Mouse (Mus musculus) cerebellum, adult 8-10 months (tissue): ENCODE results near the gene Olfr490.

ENCODE experiments used
- DNase-seq: peaks from one replicate; pipeline ENCODE4 v3.0.0; 2022

The Olfr490 gene

GRCm38 (mm10) chr7:108288834-108289233, at the start of gene Olfr490:
Gene Olfr490, minus strand, starts transcription at chr7:108288934.
- no peak for DNase-seq

- no peak for DNase-seq
Observed at GRCm38 (mm10) chr7:108323574-108323973, 34.8 kb upstream of the Olfr490 start, which contains the start of gene Olfr492. Gene Olfr492, minus strand, starts transcription at chr7:108323674.

- DNase-seq, result no peak
Observed at GRCm38 (mm10) chr7:108313151-108313550, 24.4 kb upstream of the Olfr490 start, which contains the start of gene Olfr491. Gene Olfr491, plus strand, starts transcription at chr7:108313451.

- no peak for DNase-seq
Observed at GRCm38 (mm10) chr7:108258247-108258646, 30.5 kb downstream of the Olfr490 start, which contains the start of gene Olfr488. Gene Olfr488, minus strand, starts transcription at chr7:108258347.
